26 mouse cellular contexts compared by ENCODE assay signal in the genomic region with DNA sequence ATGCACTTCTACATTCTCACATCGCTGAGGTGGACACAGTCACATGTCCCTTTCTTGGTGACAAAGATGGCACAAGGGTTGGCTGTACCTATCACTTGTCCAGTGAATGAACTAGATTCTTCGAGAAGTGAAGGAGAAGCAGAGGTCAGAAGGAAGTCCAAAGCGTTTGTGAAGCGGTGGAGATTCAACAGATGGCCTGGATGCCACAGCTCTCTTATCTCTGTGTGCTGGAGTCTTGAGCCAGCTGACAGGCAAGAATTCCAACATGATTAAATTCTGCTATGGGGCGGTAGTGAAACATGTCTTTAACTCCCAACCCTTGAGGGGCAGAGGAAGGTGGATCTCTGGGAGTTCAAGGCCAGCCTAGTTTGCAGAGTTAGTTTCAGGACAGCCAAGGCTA.
"Had no signal": no experiment of that assay in that cellular context is flagged by ENCODE, and none has a peak within 500 bp of the region (broad histone marks: within the 10 kb centered on the region; RNA-seq: fewer than 3 reads in every experiment).

No protein-coding gene starts in this region.

- H3K9me3 ChIP-seq: hindbrain, embryonic 10.5 days; hindbrain, embryonic 12.5 days; intestine, embryonic 15.5 days; limb, embryonic 10.5 days; limb, embryonic 12.5 days; liver, embryonic 13.5 days; liver, embryonic 15.5 days had no signal

- DNase-seq: gastrocnemius, adult 2 months; gastrocnemius, postnatal 10 days; gastrocnemius, postnatal 25 days; heart, adult 18-20 months; kidney, adult 18-20 months; kidney, adult 8-10 months; kidney, postnatal 10 days; kidney, postnatal 25 days; kidney, postnatal 4 days; liver; liver, embryonic 13.5 days; liver, postnatal 0 days had no signal

- H3K4me2 ChIP-seq: hindbrain, embryonic 12.5 days; hindbrain, embryonic 14.5 days; intestine, embryonic 15.5 days; limb, embryonic 12.5 days; liver, embryonic 11.5 days; liver, embryonic 13.5 days; liver, embryonic 15.5 days had no signal

- H3K4me3 ChIP-seq: gastrocnemius, adult 2 months; hindbrain, embryonic 10.5 days; hindbrain, embryonic 12.5 days; intestine, embryonic 15.5 days; layer of hippocampus, adult 2 months; left cerebral cortex, adult 2 months; limb, embryonic 10.5 days; limb, embryonic 12.5 days; liver, embryonic 13.5 days; liver, embryonic 15.5 days had no signal

- ATAC-seq: forebrain, embryonic 16.5 days; hindbrain, embryonic 16.5 days; inflammation-experienced regulatory T-cells, adult 6 months; intestine, embryonic 15.5 days; intestine, postnatal 0 days; liver, postnatal 0 days had no signal

- H3K27ac ChIP-seq: gastrocnemius, adult 2 months; hindbrain, embryonic 10.5 days; hindbrain, embryonic 12.5 days; hindbrain, embryonic 14.5 days; intestine, embryonic 15.5 days; layer of hippocampus, adult 2 months; left cerebral cortex, adult 2 months; limb, embryonic 10.5 days; limb, embryonic 12.5 days; liver, embryonic 13.5 days; liver, embryonic 15.5 days had no signal

- H3K27me3 ChIP-seq: hindbrain, embryonic 12.5 days; intestine, embryonic 15.5 days; limb, embryonic 12.5 days; liver, embryonic 13.5 days; liver, embryonic 15.5 days had no signal

- H3K4me1 ChIP-seq: hindbrain, embryonic 10.5 days; hindbrain, embryonic 12.5 days; intestine, embryonic 15.5 days; limb, embryonic 12.5 days; liver, embryonic 13.5 days; liver, embryonic 15.5 days had no signal

- H3K9ac ChIP-seq: hindbrain, embryonic 12.5 days; hindbrain, embryonic 14.5 days; intestine, embryonic 15.5 days; limb, embryonic 12.5 days; liver, embryonic 13.5 days; liver, embryonic 15.5 days; liver, postnatal 0 days had no signal

- H3K36me3 ChIP-seq: hindbrain, embryonic 10.5 days; hindbrain, embryonic 12.5 days; intestine, embryonic 15.5 days; limb, embryonic 10.5 days; limb, embryonic 12.5 days; liver, embryonic 13.5 days; liver, embryonic 15.5 days had no signal
